Comparison of ENCODE assay signal across 8 mouse cellular contexts in the genomic region with DNA sequence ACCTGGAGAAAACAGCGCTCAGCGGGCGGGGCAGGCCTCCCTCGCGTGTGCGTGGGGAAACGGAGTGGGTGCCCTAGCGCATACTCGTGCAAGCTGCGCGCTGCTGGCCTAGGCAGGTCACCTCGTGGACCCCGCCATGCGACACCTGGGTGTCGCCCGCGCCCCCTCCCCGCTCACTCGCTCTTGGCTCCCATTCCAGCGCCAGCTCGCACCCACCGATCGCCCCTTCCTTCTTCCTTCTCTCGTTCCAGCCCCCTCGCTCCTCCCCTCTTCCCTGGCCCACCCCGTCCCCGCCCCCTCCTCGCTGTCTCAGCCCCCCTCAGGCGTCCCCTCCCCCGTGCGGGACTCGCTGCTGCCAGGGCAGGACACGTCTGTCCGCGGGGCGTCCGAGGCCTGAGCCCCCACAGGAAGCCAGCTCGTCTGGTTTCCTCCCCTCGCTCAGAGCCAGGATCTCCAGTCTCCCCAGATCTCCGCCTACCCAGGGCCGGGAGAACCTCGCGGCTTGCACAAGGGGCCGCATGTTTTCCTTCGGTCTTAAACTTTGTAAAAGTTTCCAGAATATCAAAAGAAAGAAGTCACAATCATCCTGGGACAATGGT. TPM values are rescaled to one million over a fixed set of nuclear protein-coding genes. Genes with fewer than 3 reads are reported as not detected.
DNase-seq lines count a peak whose midpoint lies in the region; ATAC-seq and TF ChIP-seq lines count a peak whose summit lies in the region.

No protein-coding gene starts in this region.

- peak overlapping the region; percentile 84 for H3K4me3 ChIP-seq in E14TG2a.4 (replicated peaks; ENCODE audit: low read length)
- peak overlapping the region; percentile 48 for H3K4me3 ChIP-seq in forebrain, postnatal 0 days (ENCODE audit: low read depth, low read length)
- H3K4me3 ChIP-seq in intestine, embryonic 15.5 days (replicated peaks): peak overlapping the region; percentile 72
- peak overlapping the region; percentile 70 for H3K4me3 ChIP-seq in lung, adult 2 months (replicated peaks; ENCODE audit: extremely low read depth, low read depth, low read length)

- peaks cover 44% of the 10 kb centered on the region for H3K4me1 ChIP-seq in E14TG2a.4 (replicated peaks; ENCODE audit: low read depth, low read length)
- no peaks in the 10 kb centered on the region for H3K4me1 ChIP-seq in forebrain, postnatal 0 days (ENCODE audit: insufficient read depth)
- H3K4me1 ChIP-seq in intestine, embryonic 15.5 days (replicated peaks): peaks cover 44% of the 10 kb centered on the region
- peaks cover 3% of the 10 kb centered on the region; the same call in 1 of the 2 replicates for H3K4me1 ChIP-seq in lung, adult 2 months (ENCODE audit: control insufficient read depth, insufficient read depth, low read length)

- H3K27me3 ChIP-seq in E14TG2a.4 (ENCODE audit: insufficient read depth, low read length): peaks cover 89% of the 10 kb centered on the region
- H3K27me3 ChIP-seq in forebrain, postnatal 0 days (ENCODE audit: insufficient read depth, low read length): peaks cover 33% of the 10 kb centered on the region
- H3K27me3 ChIP-seq in intestine, embryonic 15.5 days (replicated peaks): no peaks in the 10 kb centered on the region; the same call in 1 of the 2 replicates

- peak; percentile 61 for ATAC-seq in forebrain, postnatal 0 days
- ATAC-seq in intestine, embryonic 15.5 days: peak; percentile 72
- no peak for ATAC-seq in activated CD4-positive, CD25-positive, alpha-beta regulatory T cell, adult 4 months

- H3K4me2 ChIP-seq in forebrain, postnatal 0 days (ENCODE audit: low read depth): peak overlapping the region; percentile 98
- peak overlapping the region; percentile 94 for H3K4me2 ChIP-seq in intestine, embryonic 15.5 days (replicated peaks)

- TF ChIP-seq POLR2A in lung, adult 2 months (IDR thresholded peaks at IDR 0.05; ENCODE audit: borderline replicate concordance, extremely low read depth, low read depth, low read length): no peak

- peaks cover 16% of the 10 kb centered on the region for H3K9me3 ChIP-seq in E14TG2a.4 (ENCODE audit: low read length)
- no peaks in the 10 kb centered on the region for H3K9me3 ChIP-seq in forebrain, postnatal 0 days (ENCODE audit: low read length)
- H3K9me3 ChIP-seq in intestine, embryonic 15.5 days: no peaks in the 10 kb centered on the region

- H3K36me3 ChIP-seq in E14TG2a.4 (ENCODE audit: insufficient read depth, low read length): no peaks in the 10 kb centered on the region
- H3K36me3 ChIP-seq in forebrain, postnatal 0 days (ENCODE audit: insufficient read depth): no peaks in the 10 kb centered on the region
- 0 out of 2 replicates have a peak, but pooled peaks cover 4% of the 10 kb centered on the region for H3K36me3 ChIP-seq in intestine, embryonic 15.5 days

- DNase-seq in adrenal gland, adult 2 months: peak; percentile 38
- peak; percentile 37 for DNase-seq in forebrain, postnatal 0 days
- peak; percentile 42 for DNase-seq in lung, adult 2 months
- peak; percentile 36 for DNase-seq in ovary, postnatal 10 days (ENCODE audit: low spot score)
- DNase-seq in layer of hippocampus, adult 18-20 months (ENCODE audit: low spot score in 2 of 2): no peak

- no peak overlapping the region for H3K27ac ChIP-seq in forebrain, postnatal 0 days (ENCODE audit: low read depth, low read length)
- peak overlapping the region; percentile 83 for H3K27ac ChIP-seq in intestine, embryonic 15.5 days

- WGBS in forebrain, postnatal 0 days: under 1% methylated on average over 39 of the region's 45 CpGs
- whole genome bisulfite sequencing in intestine, embryonic 15.5 days: under 1% methylated on average over 41 of the region's 45 CpGs
- 1% methylated on average over 42 of the region's 45 CpGs for WGBS in lung, adult 2 months

- TF ChIP-seq CTCF in E14TG2a.4 (conservative IDR thresholded peaks at IDR 0.05; ENCODE audit: low read length): no peak
- no peak for TF ChIP-seq CTCF in forebrain, postnatal 0 days (IDR thresholded peaks at IDR 0.05; ENCODE audit: low read depth)
- TF ChIP-seq CTCF in lung, adult 2 months (IDR thresholded peaks at IDR 0.05; ENCODE audit: insufficient read depth, low read length): no peak

- H3K9ac ChIP-seq in forebrain, postnatal 0 days: peak overlapping the region; percentile 42
- H3K9ac ChIP-seq in intestine, embryonic 15.5 days: peak overlapping the region; percentile 73

RNA-seq across cellular contexts. Expression of a gene that starts 1.4 kb away (rescaled TPM):
- total RNA-seq in adrenal gland, adult 2 months (2021): 1 to 10 TPM; 1.2 to 2.1 TPM
- polyA plus RNA-seq in adrenal gland, adult 2 months (2012; rRNA removed): 15.8 and 24.2 TPM in 2 replicates
- 9.5 and 17.5 TPM in 2 replicates for total RNA-seq in forebrain, postnatal 0 days (2014; rRNA removed)
- polyA plus RNA-seq in forebrain, postnatal 0 days (2015; fragmentation: Nextera tagmentation; extraction: Ambion mirVana): 0.99 and 1.3 TPM in 2 replicates
- polyA plus RNA-seq in intestine, embryonic 15.5 days (2015; fragmentation: Nextera tagmentation; extraction: Ambion mirVana): 8.3 and 9.5 TPM in 2 replicates
- polyA plus RNA-seq in lung, adult 2 months (2012; rRNA removed): 38.8 and 51.1 TPM in 2 replicates
- under 1 TPM; 0.56 to 0.57 TPM for total RNA-seq in layer of hippocampus, adult 18-20 months (2021)
- polyA plus RNA-seq in activated CD4-positive, CD25-positive, alpha-beta regulatory T cell, adult 4 months (2017; shearing (Covaris generic)): not detected

Comparison
In these comparisons a context has a peak if more than half of its experiments do, and no peak if none do; other contexts are left out.
1. DNase-seq: peak in adrenal gland, adult 2 months (single experiment), forebrain, postnatal 0 days (single experiment), lung, adult 2 months (single experiment) and ovary, postnatal 10 days (single experiment); none in layer of hippocampus, adult 18-20 months (0 of 2).
2. Peak in every context shown above with its lines, with median percentiles within 50 percentile points of each other: H3K4me3 ChIP-seq.